Mouse (Mus musculus): ENCODE data around the gene Ppm1l. TPM values are rescaled to one million over a fixed set of nuclear protein-coding genes. Genes with fewer than 3 reads are reported as not detected.

The Ppm1l gene
- total RNA-seq, 2 experiments from 2014 or later, result 70.7 to 73.3 TPM

DNA sequence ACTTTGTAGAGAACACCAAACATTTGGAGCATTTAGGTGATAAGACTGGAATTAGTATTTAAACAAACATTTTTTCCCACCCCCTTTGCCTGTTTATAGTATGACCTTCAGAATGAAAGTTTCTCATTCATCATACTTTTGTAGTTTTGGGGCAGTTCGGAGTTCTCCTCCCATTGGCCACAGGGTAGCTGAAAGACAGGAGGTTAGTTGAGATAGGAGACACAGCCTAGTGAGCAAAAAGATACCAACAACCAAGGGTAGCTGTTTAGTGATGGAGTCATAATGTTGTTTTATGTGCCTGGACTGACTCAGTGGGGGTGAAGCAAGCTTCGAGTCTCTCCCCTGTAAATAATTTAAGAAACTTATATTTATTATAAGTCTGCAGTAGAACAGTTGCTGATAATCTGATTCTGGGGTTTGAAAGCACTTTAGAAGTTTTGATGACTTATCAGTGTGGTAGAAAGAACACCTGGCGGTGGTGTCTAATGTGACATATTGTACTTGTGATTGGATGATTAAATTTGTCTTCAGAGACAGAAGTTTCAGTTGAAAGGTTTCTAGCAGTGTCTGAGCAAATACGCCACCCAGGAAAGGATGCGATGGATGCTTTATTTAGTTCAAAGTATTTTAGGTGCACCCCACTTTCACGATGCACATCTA lies 2.5 kb downstream of the Ppm1l start:
- intact Hi-C loops (cut with DNase I), result loop anchor here (5.0 kb wide), 1 partner anchor 62 kb away; no protein-coding TSS in a partner anchor
- no peak for DNase-seq (ENCODE audit: extremely low spot score in 1 of 2, low spot score in 2 of 2)

DNA sequence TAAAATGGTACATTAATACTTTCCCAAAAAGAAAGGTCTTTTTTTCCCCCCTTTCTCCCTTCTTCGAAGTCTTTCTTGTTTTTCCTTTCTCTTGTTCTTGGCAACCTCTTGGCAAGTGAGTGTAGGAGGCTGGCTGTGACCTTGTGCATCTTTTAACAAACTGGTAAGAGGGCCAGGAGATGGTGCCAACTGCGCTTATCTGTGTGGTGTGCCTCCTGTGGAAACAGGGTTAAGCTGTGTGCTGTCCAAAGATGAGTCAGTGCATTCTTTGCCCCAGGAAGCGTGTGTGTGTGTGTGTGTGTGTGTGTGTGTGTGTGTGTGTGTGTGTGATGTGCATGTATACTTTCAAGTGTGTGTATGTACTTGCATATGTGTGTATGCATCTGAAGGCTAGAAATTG lies 7.3 kb downstream of the Ppm1l start:
- intact Hi-C loops (cut with DNase I), result no loop called here
- no peak for DNase-seq (ENCODE audit: extremely low spot score in 1 of 2, low spot score in 2 of 2)

DNA sequence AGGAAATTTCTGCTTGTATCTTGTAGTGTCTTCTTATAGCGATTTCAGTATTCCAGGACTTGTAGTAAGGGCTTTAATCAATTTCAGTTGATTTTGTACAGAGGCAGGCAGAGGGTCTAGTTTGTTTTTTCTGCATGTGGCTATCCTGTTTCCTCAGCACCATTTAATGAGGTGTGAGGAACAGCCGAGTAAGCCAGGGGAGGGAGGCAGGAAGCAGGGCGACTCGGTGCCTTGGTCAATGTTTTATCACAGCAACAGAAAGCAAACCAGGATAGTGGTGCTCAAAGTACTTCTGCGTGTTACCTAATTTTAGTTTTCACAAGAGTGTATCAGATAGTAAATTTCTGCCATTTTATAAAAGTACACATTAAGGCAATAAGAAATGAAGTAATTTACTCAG lies 13.2 kb downstream of the Ppm1l start:
- no peak for DNase-seq (ENCODE audit: extremely low spot score in 1 of 2, low spot score in 2 of 2)
- intact Hi-C loops (cut with DNase I), result no loop called here

DNA sequence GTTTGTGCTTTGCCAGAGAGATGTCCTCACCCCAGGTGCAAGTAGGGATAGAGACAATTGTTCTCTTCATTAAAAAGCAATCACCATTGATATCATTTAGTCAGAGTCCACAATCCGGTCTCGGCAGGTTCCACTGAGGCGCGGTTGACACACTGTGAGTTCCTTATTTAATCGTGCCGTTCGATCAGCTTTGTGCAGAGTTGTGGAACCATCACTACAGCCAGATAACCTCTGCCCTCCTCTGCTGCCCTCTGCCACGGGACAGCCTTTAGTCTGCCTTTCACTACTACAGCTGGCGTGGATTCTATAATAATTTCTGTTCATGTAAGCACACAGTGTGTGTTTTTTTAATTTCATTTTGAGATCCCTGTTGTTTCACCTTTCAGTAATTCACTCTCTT lies 17.2 kb downstream of the Ppm1l start:
- intact Hi-C loops (cut with DNase I), result no loop called here
- no peak for DNase-seq (ENCODE audit: extremely low spot score in 1 of 2, low spot score in 2 of 2)

DNA sequence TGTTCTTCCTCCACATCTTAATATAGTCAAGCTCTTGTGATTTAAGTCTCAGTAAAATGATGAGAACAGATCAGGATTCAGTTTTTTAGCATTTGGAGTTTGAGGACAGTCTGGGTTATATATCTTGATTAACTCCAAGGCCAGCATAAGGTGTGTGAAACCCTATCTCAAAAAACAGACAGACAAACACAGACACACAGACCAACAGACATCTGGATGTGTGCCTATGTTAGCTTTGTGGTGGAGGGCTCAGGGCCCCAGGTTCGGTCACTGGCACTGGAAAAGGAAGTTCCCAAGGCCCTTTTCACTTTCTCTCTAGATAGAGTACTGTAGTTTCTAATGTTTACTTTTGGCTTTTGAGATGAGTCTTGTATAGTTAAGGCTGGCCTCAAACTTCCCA lies 23.8 kb downstream of the Ppm1l start:
- no peak for DNase-seq (ENCODE audit: extremely low spot score in 1 of 2, low spot score in 2 of 2)
- intact Hi-C loops (cut with DNase I), result no loop called here

DNA sequence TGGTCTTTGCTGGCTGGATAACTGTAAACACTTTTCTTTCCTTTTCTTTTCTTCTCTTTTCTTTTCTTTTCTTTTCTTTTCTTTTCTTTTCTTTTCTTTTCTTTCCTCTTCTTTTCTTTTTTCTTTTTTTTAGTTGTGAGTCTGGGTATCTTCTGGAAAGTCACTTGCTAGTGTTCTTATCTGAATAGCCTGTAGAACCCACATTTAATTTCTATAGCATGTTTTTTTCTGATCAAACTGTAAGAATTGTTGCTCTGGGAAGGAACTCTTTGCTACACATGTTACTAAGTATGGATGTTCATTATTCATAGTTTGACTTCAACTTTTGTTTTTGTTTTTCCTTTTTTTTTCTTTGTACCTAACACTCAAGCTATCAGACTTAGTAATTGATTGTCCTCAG lies 24.3 kb downstream of the Ppm1l start:
- intact Hi-C loops (cut with DNase I), result no loop called here
- no peak for DNase-seq (ENCODE audit: extremely low spot score in 1 of 2, low spot score in 2 of 2)

DNA sequence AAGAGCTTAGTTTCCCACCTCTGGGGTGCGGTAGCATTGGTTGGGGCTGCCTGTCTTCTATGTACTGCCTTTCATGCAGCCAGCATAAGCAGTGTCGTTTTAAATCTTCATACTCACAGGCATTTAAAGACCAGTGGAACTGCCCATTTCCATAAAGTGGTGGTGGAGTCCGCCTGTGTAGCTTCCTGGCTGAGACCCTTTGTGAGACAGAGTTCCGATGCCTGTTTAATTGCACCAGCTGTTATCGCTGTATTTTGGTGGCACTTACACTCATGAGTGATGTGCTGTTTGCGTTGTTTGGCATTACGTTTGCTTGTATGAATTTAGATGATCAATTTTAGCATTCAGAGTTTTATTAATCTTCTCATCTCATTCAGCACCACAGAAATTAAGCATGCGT lies 24.9 kb downstream of the Ppm1l start:
- intact Hi-C loops (cut with DNase I), result no loop called here
- no peak for DNase-seq (ENCODE audit: extremely low spot score in 1 of 2, low spot score in 2 of 2)

DNA sequence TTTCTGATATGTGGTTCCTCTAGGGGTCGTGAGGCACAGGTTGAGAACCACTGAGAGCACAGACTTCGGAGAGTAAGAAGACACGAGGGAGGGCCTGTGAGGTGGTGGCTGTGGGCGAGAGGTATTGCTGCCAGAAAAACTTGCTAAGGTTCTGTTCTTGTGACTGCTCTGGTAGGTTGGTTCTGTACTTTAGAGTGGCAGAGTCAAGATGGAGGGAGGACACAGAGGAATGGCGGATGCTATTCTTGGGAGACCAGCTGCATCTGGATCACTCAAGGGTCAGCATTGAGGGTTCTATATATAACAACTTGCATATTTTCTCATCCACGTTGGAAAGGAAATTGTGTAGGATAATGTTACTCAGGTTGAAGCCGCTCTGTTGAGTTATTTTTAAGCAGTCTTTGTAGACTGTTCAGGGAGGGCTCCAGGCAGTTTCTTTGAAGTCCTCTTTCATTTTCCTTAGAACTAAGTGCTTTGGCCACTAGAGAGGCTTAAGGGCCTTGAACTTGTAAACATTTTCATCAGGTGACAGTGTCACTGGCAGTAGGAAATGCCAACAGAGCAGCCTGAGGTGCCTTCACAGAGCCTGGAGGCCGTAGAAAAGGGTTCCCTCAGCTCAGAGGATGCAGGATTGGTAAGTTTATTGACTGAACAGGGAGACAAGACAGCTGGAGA lies 25.7 kb downstream of the Ppm1l start:
- DNase-seq (ENCODE audit: extremely low spot score in 1 of 2, low spot score in 2 of 2), result no peak
- intact Hi-C loops (cut with DNase I), result no loop called here

DNA sequence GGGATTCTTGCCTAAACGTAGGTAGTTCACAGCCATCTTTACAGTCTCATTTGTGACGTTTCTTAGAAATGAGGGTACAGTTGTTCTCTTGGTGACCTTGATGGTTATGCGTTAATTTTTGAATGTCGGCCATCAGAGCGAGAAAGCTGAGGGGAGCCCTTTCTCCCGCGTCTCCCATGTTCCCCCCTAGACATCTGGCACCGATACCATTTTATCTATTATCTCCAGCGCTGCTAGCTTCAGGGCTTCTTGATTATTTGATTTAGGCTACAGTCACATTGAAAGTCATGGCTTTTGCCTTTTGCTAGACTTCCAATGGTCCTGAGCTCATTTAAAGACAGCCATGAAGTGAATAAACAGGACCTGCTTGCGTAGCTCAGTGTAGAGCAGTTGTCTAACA lies 26.5 kb downstream of the Ppm1l start:
- DNase-seq (ENCODE audit: extremely low spot score in 1 of 2, low spot score in 2 of 2), result no peak
- intact Hi-C loops (cut with DNase I), result no loop called here

DNA sequence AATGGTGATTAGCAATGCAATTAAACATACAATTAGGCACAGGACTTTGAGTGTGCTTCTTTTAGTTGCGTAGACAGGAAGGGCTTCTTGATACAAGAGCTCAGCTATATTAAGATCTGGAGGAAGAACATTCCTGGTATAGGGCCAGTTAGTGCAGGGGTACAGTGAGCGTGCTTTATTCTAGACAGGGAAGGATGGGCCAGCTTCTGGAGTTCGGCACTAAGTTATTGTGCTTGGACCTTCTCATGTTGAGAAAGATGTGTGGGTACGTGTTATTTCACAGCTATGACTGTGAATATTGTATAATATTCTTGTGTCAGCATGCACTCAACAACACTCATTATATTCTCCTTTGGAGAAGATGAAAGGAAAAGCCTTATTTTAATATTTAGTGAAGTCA lies 29.9 kb downstream of the Ppm1l start:
- intact Hi-C loops (cut with DNase I), result no loop called here
- no peak for DNase-seq (ENCODE audit: extremely low spot score in 1 of 2, low spot score in 2 of 2)

DNA sequence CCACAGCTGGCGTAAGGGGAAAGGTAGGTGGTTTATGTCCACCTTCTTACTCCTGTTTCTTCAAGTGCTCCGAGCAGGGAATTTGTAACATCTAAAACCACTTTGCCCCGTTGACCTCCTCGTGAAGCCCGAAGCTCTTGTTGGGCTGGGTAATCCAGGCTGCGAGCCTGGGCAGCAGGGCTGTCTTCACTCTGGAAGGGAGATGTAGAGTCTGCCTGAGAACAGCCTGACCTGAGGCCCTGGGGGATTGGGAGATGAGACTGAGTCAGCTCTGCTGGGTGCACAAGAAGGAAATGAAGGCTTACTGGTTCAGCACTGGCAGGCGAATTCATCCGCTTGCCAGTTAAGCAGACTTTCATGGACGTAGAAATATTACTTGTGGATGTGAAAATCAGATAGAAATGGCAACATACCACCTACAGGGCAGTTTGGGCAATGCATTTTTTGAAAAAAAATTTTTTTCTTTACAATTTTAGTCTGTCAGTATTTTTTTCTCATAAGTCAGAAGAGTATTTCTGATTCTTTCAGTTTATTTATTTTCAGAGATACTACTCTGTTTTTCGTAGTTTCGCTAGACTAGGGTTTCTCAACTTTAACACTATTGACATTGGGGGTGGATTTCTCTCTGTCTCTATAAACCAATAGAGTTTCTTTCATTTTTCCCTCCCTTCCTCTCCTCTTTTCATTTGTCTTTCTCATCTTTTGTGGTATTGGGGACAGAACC lies 31.7 kb downstream of the Ppm1l start:
- intact Hi-C loops (cut with DNase I), result no loop called here
- no peak for DNase-seq (ENCODE audit: extremely low spot score in 1 of 2, low spot score in 2 of 2)

DNA sequence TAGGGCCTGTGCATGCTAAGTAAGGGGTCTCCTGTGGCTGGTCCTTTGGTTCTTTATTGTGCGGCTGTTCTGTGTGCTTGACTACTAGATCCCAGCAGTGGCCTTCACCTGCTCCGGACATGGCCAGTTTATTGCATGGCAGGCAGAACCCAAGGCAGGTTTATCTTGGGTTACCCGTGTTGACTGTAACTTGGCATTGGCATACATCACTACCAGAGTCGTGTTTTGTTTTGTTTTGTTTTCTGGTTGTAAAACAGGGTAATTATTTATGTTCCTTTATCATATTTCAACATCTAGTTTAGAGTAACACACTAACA lies 32.2 kb downstream of the Ppm1l start:
- intact Hi-C loops (cut with DNase I), result no loop called here
- DNase-seq (ENCODE audit: extremely low spot score in 1 of 2, low spot score in 2 of 2), result no peak

DNA sequence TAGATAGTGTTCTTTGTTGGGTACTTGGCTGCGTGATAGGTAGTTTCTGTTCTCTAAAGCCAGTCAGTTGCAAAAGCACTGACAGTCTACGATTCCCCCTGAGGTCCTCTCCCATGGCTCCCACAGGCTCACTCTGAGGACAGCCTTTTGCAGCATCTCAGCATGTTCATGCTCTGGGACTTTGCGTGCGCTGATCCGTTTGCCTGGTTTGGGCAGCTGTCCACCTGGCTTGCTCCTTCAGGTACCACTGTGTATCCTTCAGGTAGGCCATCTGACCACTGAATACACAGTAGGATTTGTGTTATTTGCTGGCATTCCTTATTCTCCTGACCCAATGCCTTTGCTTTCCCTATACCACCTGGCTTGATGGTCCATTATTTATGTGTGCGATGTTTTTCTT lies 33.3 kb downstream of the Ppm1l start:
- intact Hi-C loops (cut with DNase I), result no loop called here
- DNase-seq (ENCODE audit: extremely low spot score in 1 of 2, low spot score in 2 of 2), result no peak

DNA sequence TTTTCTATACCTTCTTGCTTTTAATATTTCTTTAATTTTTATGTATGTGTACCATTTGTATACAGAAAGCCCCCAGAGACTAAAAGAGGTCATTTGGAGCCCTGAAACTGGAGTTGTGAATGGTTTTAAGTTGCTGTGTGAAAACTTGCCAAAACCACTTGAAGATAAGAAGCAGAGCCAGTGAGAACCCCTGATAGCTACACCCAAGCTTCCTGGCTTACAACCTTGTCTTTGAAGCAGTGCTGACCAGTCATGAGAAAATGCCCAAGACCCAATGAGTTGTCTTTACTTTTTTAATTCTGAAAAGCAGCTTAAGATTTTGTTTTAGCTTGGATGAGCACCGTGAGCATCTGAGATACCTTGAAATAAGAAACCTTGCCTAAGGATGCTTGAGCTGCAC lies 35.5 kb downstream of the Ppm1l start:
- intact Hi-C loops (cut with DNase I), result no loop called here
- DNase-seq (ENCODE audit: extremely low spot score in 1 of 2, low spot score in 2 of 2), result no peak

DNA sequence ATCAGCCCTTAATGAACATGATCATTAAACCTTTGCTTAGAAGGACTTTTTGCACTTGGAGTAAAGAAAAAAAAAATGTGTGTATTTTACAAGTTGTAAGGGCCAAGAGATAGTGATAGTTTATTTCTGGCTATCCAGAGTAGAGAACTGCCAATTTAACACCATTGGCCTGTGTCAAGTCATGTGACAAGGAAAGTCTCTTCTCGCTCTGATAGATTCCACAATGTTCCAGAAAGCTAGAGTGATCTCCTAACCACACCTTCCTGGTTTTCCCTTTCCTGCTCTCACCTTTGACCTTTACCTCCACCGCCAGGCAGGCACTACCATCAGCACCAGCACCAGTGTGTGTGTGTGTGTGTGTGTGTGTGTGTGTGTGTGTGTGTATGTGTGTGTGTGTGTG lies 38.0 kb downstream of the Ppm1l start:
- no peak for DNase-seq (ENCODE audit: extremely low spot score in 1 of 2, low spot score in 2 of 2)
- intact Hi-C loops (cut with DNase I), result no loop called here

DNA sequence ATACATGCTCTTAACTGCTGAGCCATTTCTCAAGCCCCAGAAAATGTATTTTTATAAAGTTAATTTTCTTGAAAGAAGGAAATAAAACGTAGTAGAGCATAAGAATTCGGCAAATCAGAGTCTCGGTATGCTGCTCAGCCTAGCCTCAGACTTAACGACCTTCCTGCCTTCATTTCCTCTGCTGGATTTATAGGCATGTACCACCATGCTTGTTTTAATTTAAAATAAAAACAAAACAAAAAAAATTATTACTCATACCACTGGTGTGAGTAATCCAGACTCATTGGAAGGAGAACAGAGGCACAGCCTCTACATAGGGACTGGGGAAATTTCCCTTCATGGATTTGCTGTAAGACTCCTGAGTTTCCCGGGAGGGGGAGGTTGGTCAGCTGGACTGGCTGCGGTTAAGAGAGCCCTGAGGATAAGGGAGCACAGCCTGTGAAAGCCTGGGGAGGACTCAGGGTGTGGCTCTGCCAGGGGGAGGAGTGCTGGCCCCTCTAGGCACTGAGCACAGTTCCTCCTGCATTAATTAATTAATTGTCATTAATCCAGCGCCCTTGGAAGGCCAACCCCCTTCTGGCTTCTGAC lies 39.5 kb downstream of the Ppm1l start:
- intact Hi-C loops (cut with DNase I), result no loop called here
- DNase-seq (ENCODE audit: extremely low spot score in 1 of 2, low spot score in 2 of 2), result no peak

DNA sequence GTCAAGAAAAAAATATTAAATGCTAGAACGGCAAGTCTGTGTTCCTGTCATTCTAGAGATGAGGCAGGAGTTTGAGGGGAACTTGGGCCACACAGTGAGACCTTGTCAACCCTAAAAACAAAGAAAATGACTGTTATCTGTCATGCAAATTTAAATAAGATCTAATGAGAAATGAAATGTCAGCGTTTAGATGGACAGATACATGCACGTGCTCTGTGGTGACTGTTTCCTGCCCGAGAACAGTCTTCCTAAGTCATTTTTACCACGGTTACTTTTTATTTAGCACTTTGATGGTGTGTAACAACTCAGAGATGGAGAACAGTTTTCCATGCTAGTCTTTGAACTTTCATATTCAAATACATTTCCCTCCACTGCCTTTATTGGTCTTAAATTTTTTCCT lies 40.1 kb downstream of the Ppm1l start:
- DNase-seq (ENCODE audit: extremely low spot score in 1 of 2, low spot score in 2 of 2), result no peak
- intact Hi-C loops (cut with DNase I), result no loop called here

DNA sequence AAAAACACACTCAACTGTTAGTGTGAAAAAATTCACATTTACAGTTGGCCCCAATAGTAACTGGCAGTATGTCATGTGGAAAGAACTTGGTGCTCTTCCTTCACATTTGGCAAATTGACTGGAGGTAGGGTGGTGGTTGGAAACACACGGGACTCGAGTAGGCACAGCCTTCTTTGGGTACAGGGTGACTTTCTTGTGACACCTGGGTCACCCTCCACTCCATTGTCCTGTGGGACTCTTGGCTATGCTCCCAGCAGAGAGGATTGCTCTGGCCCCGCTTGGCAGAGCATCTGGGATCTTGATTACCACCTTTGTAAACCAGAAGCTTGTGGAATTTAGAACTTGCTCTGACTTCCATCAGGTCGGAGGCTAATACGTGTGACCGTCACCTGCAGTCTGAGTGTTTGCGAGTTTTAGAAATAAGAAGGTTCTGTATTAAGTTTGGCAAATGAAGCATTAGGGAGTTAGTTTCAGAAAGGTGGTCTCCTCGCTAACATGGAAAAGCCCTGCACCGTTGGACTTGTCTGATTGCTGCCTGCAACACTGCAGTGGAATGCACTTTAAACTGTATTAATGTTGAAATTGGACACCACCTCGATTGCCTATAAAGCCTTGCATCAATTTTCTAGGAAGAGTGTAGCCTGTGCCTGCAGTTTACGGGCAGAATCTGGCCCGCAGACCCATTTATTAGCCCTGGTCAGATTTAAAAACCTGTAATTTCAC lies 41.4 kb downstream of the Ppm1l start:
- DNase-seq (ENCODE audit: extremely low spot score in 1 of 2, low spot score in 2 of 2), result no peak
- intact Hi-C loops (cut with DNase I), result no loop called here

DNA sequence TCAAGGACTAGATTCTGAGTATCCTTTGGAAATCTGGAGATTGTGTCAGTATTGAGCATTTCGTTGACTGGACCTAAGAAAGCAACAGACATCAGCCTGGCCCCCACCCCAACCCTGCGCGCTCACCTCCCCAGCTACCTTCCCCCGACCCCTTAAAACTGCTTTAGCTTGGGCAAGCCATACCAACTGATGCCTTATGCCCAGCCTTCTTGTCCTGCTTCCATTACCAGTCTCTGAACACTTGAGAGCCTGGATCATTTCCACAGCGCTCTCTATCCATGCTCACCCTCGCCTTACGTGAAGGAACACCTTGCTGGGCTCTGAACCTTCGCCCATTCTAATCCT lies 41.9 kb downstream of the Ppm1l start:
- intact Hi-C loops (cut with DNase I), result no loop called here
- no peak for DNase-seq (ENCODE audit: extremely low spot score in 1 of 2, low spot score in 2 of 2)
